Mouse (Mus musculus): ENCODE measurements around the gene Ccdc88c.

Gene Ccdc88c

DNA sequence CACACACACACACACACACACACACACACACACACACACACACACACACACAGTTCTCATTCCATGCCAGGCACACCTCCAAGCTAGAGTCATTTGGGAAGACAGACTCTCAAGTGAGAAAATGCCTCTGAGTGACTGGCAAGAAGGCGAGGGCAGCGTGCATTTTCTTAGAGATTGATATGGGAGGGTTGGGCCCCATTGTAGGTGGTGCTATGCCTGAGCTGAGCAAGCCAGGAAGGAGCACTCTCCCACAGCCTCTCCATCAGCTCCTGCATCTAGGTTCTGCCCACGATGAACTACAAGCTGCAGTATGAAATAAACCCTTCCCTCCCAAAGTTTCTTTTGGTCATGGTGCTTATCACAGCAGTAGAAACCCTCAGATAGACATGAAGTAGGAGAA is 63.6 kb downstream of the Ccdc88c start:
- DNase-seq: no peak

DNA sequence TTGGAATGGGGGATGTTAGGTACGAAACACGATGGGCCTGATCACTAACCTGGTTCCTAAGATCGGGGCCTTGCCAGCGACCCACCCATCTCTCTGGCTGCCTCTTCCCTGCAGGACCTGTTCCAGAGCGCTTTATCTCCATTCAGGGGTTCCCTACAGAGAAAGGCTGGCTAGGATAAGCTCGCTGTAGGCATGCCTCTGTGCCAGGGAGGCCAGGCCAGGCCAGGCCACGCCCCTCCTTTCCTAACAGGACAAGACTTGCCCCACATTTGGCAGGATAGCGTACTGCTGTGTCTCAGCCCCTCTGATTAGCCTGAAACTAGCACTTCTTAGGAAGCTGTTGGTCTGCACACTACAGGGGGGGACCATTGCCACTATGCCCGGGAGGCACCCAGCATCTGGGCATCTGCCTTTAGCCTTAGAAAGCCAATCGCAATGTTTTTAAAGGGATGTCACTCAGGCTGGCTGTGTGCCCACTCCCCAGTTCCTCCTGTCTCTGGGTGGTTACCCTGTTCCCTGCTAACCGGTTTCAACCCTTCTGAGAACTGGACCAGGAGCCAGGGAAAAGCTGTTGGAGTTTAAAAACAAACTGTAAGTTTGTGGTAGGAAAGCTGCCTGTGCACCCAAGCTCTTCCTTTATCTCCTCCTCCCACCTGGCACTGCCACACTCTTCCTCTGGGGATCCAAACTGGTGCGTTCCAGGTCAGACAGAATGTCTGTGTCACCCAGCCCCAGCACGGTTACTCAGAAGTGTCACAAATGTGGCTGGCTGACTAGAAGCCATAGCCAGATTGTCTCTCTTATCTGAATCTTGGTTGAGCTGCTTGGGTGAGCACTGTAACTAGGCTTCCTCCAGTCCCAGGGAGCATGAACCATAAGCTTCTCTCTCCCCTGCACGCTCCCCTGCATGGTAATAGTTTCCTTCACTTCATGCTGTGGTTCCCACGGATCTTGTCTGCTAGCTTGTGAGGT is 69.9 kb downstream of the Ccdc88c start:
- no peak for DNase-seq

DNA sequence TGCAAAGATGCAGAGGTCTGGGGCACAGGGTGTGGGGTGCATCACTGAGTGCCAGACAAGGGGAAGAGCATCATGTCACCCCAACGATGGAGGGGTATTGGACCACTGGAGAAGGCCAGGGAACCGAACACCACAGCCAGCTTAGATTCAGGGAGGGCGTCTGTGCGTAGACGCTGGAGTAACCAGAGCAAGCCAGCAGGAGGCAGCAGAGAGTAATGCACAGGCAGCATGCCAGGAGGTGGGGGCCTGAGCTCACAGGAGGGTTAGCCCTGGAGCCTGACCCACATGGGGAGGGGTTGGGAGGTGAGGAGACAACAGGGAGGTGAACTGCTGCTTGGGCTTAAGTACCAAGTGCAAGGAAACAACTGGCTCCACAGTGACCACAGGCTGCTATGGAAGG is 70.8 kb downstream of the Ccdc88c start:
- peak; percentile 57 for DNase-seq

DNA sequence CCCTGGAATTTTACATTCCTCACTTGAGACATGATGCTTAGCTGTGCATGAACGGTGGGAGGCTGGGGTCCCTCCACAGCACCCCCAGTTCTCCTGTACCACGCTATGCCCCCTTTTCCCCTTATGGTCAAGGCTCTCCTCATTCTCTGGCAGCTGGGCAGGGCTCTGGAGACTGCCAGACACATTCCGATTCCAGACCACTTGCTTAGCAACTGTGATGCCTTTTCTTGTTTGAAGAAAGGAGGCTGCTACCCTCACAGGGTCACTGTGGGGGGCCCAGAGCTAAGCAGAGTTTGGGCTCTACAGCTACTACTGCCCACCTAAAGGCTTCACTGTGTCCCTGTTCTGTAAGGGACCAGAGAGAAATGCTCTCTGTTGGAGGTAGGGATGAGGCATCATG is 71.6 kb downstream of the Ccdc88c start:
- no peak for DNase-seq

DNA sequence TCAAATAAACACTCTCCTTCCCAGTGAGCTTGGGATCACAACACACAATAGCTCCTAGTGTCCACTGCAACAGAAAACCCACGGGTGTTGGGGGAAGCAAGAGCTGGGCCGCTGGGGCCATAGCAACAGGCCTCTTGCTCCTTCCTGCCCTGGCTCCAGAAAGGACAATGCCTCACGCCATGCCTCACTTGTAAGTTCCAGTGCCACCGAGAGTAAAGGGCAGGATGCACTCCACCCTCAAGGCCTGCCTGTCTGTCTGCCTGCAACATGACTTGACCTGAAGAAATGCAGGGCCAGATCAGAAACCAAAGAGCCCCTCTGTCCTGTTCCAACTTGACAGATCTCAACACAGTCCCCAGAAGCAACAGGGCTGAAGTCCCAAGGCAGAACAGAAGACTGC is 72.0 kb downstream of the Ccdc88c start:
- DNase-seq: no peak

DNA sequence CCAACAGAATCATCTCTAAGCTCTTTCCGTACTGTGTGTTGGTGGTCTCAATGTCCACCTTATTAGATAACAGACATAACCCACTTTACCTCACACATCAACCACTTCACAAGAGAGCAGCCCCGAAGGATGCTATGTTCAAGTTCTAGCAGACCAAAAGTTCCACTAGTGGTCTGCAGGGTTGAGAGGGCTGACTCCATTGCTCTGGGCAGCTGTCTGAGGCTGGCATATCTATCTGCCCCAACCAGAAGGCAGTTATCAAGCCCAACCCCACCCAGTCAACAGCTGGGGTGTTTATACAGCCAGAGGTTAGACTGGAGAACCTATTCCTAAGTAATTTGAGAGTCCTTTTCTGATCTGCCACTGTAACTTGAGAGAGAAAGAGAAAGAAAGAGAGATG is 72.8 kb downstream of the Ccdc88c start:
- DNase-seq: no peak

DNA sequence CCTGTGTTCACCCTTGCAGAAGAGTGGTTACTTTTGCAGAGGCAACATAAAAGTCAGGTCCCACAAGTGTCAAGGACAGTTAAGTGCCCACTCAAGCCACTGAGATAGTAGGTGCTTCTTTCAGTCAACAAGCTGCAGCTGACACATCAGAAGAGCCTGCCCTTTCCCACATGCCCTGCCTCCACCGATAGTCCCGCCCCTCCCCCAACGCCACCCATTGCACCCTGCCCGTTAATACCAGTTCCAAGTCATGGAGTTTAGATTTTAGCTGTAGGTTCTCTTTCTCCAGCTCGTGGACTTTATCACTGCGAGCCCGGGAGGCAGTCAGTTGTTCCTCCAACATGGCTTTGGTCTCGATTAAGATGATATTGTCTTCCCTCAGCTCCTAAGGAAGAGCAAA is 74.9 kb downstream of the Ccdc88c start:
- DNase-seq: no peak

DNA sequence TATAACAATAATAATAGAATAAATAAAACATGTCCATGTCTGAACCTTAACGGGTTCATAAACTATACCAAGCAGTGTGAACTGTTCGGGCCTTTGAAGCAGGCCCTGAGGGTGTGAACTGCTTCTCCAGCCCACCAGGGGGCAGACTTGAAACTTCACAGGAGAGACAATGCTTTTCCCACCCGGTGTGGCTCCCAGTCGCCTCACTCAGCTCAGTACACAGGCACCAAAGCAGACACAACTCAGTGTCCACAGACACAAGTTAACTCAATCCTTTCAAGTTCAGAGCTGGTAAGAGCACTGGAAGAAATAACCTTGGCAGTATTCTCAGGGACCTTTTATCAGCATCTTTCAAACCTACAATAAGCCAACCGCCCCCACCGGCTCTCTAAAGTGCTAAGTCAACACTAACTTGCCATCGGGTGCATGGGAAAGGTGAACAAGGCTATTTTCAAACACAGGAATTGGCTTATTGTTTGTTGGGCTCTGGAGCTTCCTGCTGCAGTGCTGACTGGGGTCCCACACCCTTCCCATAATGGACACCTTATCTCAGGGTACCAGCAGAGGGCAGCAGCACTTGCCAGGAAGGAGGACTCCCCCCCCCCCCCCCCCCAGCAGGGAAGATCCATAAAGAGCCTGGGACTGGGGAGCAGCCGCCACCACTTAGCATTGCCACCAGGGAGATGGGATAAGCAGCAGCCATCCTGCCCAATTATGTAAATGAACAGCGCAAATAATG is 76.5 kb downstream of the Ccdc88c start:
- DNase-seq: peak; percentile 46

DNA sequence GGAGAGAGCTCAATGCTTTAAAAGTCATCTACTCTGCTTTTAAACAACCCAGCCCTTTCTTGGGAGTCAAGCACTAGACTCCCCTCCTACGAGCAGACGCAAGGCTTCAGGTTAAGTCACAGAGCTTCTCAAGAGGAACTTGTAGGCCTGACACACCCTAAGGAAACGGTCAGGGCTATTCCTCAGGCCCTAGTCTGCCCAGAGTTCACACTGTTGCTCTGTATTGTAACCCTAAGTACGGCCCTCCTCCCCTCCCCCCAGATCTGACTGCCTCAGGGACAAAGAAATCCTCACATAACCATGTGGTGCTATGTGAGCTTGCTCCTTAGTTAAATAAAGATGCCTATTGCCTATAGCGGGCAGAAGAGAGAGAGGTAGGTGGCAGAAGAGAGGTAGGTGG is 79.7 kb downstream of the Ccdc88c start:
- DNase-seq: no peak

DNA sequence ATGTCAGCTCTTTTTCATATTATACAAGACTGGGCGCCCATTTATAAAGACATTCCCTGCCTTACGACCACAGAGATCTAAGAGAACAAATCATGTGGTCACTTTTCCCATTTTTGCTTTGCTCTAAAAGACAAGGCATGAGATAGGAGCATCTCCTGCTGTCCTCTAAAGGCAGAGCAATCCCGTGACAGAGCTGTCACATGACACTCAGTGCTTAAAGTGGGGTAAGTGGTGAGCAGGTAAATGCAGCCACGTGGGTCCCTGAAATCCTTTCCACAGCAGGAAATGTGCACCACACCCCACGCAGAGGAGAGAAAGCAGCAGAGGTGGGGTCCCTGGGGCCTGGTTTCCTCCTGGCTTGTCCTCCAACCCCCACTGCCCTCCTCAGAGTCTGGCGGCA is 80.8 kb downstream of the Ccdc88c start:
- no peak for DNase-seq

DNA sequence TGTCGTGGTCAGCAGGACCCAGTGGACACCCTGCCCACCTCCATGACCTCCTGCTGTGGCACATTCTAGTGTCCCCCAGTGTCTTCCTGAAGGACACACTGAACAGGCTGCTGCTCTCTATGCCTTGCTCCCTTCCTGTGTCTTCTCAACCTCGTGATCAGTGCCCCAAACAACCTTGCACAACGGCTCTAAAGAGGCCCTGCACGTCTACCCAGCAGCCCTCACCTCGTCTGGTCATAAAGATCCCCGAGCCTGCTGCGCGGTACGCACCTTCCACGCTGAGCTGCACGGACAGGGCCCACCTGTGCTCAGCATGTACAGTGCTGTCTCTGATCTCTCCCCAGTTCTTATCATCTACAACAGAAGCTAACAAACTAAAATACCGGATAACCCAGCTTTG is 82.9 kb downstream of the Ccdc88c start:
- no peak for DNase-seq

DNA sequence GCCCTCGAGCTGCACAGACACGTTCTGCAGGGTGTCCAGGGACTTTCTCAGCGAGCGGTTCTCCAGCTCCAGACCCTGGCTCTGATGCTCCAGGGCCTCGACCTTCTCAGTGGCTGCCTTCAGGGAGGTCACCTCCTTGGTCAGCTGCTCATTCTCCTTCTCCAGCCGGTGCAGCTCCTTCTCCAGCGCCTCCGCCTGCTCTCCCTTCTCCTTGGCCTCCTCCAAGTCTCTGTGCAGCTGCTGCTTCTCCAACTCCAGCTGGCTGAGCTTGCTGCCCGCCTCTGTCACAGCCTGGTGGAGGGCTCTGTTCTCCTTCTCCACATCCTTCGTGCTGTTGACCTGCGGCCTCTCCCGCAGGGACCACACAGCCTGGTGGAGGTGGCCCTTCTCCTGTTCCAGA is 83.4 kb downstream of the Ccdc88c start:
- DNase-seq: no peak

DNA sequence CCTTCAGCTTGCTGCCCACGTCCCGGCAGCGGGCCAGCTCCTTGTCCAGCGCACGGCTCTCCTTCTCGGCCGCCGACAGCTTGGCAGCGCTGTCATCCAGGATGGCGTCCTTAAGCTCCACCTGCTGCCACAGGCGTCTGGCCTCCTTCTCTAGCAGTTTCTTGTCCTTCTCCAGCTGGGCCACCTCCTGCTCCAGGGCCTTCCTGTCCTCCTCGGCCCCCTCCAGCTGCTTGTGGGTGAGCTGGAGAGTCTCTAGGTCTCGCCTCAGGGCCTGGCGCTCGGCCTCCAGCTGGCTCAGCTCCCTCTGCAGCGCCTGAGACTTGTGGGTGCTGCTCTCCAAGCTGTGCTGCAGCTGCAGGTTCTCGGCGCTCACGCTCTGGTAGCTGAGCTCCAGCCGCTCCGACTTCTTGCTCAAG is 83.9 kb downstream of the Ccdc88c start:
- DNase-seq: peak; percentile 76

DNA sequence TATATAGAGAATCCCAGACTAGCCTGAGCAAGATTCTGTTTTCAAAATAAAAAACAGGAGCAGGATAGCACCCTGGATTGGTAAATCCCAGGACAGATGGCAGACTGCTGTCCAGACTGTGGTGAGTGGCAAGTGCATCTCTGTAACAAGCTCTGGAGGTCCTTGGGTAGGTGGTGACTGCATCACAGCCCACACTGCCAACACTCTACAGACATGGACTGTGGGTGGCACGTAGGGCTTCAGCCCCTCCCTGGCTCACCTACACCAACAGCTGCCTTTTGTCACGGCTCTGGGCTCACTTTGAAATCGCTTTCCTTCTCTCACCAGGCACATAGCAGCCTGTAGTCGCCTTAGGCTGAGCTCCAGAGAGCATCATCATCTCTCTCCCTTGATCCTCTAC is 85.7 kb downstream of the Ccdc88c start:
- DNase-seq: no peak

DNA sequence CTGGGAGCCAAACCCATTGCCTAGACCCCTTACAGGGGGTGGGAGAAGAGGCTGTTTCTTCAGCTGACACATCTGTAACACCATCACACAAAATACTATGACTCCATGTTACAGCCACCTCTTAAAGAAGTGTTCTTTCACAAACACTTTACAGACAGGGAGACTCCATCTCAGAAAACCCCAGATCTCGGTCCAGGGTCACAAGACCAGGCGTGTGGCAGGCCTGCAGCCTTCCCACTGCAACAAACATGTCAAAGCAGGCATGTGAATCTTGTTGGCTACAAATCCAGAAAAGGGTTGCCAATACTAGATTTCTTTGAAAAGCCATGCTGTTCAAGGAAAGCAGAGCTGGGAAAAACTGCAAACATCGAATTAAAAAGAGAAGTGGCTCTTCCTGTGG is 87.5 kb downstream of the Ccdc88c start:
- no peak for DNase-seq

DNA sequence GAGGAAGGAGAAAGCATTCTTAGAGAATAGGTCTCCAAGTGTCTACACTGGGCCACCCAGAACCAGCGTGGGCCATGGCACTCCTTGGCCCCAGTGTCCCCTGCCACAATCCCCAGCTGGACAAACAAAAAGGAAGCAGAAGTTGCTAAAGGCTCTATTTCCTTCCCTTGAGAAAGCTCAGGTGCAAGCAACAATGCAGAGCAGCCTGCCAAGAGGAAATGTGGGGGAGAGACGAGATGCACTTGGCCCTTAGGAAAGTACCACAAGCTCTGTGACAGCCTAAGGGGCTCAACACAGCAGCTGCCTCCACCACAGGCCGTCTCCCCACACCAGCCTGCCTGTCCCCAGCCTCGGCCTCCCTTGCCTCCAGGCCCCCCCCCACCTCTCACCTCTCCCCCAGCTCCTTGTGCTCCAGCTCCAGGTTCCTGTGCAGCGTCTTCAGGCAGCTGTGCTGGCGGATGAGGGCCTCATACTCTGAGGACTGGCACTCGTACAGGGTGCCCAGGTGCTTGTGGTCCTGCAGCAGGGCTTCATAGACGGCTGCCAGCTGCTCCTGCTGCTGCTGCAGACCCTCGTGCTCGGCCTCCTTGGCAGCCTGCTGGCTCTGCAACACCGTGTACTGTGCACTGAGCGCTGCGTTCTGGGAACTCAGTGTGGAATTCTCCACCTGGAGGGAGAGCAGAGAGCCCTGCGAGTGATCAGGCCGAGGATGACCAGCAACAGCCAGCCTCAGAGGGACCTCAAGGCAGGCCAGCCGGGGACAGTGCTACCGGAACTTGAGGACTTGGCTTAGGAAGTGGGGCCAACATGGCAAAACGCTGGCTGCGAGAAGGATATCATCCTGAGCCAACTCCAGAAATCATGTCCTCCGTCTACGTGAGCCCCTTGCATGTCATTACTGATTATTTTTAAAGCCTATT is 91.2 kb downstream of the Ccdc88c start:
- DNase-seq: no peak

DNA sequence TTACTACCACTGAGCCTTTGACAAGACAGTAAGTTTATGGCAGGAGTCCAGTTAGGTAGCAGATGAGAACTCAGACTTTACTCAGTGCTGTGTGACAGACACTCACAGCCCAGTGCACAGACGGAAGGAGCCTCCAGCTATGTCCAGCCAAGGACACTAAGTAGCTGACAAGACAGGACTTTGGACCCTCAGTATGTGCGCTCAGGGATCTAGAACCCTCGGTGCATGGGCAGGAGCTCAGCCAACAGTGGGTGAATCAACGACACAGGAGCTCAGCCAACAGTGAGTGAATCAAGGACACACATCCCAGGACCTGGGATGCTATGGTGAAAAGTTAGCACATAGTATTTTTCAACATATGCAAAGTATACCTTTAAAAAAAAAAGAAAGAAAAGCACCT is 92.1 kb downstream of the Ccdc88c start:
- DNase-seq: no peak

DNA sequence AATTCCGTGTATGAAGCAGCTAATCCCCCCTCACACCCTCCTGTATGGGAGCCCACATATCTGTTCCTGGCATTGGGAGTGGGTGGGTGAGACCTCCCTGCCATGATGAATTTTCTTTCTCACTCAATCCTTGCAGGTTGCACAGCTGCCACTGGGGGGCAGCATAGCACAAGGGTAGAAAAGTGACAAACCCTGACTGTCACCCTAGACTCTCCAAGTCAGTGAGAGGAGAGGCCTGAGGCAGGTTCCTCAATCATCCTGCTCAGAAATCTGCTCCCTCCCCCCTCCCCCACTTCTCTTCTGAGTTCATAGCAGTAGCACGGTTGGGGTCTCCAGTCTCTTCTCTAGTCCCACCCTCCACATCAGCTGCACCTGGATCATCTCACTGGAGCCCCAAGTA is 92.7 kb downstream of the Ccdc88c start:
- DNase-seq: peak; percentile 57

DNA sequence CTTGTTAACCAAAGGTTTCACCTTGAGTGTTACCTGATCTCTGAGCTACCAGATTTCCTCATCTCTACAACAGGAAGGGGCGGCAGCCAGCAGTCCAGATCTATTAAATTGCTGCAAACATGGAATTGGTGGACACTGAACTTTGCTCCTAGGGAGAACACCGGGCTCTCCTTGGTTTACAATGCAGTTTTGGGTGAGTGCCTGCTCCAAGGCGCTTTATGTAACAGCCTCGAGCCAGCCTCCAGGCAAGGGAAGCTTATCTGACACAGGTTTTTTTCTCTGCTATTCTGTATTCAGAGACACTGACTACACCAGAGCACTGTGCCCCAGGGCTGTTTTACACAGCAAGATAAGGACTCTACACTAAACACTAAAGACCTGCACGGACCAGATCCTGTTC is 94.1 kb downstream of the Ccdc88c start:
- DNase-seq: no peak

DNA sequence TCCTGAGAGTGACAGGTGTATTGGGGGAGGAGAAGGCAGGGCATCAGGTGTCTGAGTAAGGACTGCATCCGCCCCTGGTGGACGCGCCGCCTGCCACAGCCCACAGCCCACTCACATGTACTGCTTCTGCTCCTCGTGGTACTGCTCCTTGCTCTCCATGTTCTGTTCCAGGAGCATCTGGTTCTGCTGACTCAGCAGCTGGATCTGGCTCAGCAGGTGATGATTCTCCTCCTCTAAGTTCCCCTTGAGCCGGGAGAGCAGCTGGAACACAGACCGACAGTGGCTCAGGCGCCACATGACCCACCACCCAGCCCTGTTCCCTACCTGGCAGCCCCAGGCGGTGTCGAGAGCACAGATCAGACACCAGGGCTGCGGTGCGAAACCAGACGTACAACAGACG is 97.2 kb downstream of the Ccdc88c start:
- no peak for DNase-seq

DNA sequence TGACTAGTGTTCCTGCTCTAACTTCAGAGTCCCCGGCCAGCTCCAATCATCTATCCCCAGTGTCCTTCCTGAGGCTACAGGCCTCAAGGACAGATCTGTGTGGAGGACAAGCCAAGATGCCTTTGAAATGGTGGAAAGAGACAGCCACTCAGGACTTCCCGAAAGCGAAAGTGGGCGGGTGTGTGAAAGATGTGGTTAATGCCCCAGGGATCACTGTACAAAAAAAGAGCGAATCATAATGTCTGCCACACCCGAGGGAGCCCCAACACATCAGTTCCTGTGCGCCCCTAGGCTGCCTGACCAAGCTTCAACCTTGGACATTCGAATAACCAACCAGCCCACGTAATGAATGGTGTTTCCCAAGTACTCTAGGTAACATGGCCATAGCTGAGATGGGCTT is 100.6 kb downstream of the Ccdc88c start:
- no peak for DNase-seq

DNA sequence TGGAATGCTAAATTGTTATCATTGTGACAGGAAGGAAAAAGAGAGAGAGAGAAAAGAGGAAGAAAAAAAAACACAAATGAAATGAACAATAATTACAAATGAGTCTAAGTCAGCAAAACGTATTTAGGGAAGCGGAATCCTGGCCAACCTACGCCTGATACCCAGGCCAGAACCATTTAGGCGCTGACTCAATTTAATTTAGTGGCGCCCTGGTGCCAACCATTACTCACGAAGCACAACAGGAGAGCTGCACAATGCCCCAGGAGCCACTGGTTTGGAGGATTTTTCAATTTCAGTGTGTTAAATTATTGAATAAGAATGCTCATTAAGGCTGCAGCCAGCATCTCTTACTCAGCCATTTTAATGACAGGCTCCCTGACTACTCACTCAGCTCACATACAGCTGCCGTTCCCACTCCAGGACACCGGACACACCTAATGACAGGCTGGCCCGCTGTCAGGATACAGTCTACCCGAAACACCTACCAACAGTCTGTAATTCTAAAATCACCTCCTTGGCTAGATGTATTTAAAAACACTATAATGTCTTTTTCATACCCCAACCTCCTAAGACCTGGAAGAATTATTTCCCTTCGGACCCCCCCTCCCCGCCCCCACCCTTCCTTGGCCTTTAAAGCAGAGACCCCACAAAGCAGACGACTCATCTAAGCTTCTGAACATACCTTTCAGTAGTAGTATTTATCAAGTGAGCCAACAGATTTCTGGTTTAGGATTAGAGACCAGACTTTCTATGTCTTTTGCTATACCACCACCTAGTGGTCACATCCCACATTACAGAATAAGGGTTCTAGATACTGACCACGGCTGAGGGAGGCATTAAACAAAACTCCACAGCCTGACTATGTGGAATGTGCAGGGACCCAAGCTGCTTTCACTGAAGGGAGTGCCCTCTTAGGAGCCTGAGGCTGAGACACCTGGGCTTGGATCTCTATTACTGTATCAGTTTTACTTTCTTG is 102.9 kb downstream of the Ccdc88c start:
- no peak for DNase-seq

Measured in cerebellum, adult 11-12 months (tissue).